Mouse (Mus musculus): ENCODE measurements around the gene Cd59b. TPM values are rescaled to one million over a fixed set of nuclear protein-coding genes. Genes with fewer than 3 reads are reported as not detected.

The Cd59b gene
- polyA plus RNA-seq, 1 experiment = 5.8 TPM

DNA sequence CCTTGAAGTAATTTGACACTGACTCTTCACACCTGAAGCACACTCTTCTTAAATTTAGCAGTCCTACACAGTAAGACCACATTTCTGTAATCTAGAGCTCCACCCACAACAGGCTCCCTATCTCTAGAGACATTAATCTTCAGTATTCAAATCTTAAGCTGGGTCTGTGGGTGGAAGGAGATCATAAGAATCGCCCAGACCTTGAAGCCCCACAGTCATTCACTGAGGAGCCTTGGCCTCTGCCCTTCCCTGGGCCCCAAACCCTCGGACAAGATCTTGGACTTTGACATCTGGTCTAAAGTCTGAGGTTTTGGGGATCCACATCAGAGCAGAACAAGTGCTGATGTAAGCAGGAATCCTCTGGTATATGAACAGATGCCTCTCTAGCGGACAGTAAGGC is 53.9 kb downstream of the Cd59b start:
- no peak for TF ChIP-seq CTCF (IDR thresholded peaks at IDR 0.05; ENCODE audit: insufficient read depth, low read length)
- no peak for TF ChIP-seq POLR2A (IDR thresholded peaks at IDR 0.05; ENCODE audit: borderline replicate concordance, extremely low read depth, low read depth, low read length)
- 61% methylated on average over 3 of the region's 3 CpGs for WGBS
- H3K4me3 ChIP-seq (replicated peaks; ENCODE audit: extremely low read depth, low read depth, low read length) = no peak overlapping the region
- H3K4me1 ChIP-seq (ENCODE audit: control insufficient read depth, insufficient read depth, low read length) = peaks cover 4% of the 10 kb centered on the region; the same call in 1 of the 2 replicates
- DNase-seq = no peak

DNA sequence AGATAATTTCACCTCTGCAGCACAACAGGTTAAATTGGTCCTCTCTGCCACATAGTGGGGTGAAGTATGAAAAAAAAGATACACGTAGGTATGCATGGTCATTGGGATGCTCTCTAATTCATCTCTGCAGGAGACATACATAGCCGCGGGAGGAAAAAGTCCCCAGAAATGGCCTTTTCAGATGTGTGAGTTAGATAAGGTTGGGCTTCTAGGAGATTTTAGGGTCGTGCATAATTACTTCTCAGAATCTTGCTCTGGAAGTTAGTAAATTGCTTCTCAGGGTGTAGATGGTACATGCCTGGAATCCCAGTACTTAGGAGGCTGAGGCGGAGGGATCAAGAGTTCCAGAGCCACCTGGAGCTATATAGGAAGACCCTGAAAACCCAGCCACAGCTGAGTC is 54.4 kb downstream of the Cd59b start:
- H3K4me3 ChIP-seq (replicated peaks; ENCODE audit: extremely low read depth, low read depth, low read length) = no peak overlapping the region
- peaks cover 4% of the 10 kb centered on the region; the same call in 1 of the 2 replicates for H3K4me1 ChIP-seq (ENCODE audit: control insufficient read depth, insufficient read depth, low read length)
- 79% methylated on average over 5 of the region's 5 CpGs for WGBS
- TF ChIP-seq POLR2A (IDR thresholded peaks at IDR 0.05; ENCODE audit: borderline replicate concordance, extremely low read depth, low read depth, low read length) = no peak
- TF ChIP-seq CTCF (IDR thresholded peaks at IDR 0.05; ENCODE audit: insufficient read depth, low read length) = no peak
- no peak for DNase-seq

DNA sequence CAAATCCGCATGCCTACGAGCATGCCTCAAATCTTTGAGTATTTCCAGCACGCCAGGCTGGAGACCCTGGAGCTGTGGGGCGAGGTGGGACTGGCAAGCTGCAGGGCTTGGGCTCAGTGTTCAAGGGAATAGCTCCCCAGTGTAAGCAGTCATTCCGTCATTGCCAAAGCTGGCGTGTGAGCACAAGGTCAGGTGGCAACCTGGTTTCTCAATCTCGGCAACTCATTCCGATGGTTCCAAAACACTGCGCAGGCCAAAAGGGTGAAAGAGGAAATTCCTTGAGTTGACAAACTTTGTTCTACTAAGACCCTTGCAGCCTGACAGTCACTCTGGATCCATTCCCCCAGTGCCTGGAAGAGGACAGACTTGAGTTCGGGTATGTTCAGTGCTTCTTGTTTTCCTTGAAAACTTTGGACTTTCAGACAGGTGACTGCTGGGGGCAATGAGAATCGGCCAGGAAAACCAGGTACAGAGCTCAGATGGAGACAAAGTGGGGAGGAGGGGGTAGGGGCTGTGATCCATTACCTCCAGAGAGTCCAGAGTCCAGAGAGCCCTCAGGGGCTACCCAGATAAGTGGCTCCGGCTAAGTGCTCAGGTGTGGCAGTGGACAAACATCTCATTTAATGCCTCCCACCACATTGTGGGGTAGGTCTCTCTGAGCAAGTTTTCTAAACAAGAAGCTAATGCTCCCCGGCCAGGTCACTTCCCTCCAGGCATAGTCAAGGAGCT is 59.3 kb downstream of the Cd59b start:
- no peak for TF ChIP-seq CTCF (IDR thresholded peaks at IDR 0.05; ENCODE audit: insufficient read depth, low read length)
- TF ChIP-seq POLR2A (IDR thresholded peaks at IDR 0.05; ENCODE audit: borderline replicate concordance, extremely low read depth, low read depth, low read length) = no peak
- WGBS = 74% methylated on average over 13 of the region's 13 CpGs
- Histone ChIP-seq H3K4me3 (replicated peaks; ENCODE audit: extremely low read depth, low read depth, low read length) (no peak overlapping the region), H3K4me1 (ENCODE audit: control insufficient read depth, insufficient read depth, low read length) (no peaks in the 10 kb centered on the region)
- peak; percentile 21 for DNase-seq

DNA sequence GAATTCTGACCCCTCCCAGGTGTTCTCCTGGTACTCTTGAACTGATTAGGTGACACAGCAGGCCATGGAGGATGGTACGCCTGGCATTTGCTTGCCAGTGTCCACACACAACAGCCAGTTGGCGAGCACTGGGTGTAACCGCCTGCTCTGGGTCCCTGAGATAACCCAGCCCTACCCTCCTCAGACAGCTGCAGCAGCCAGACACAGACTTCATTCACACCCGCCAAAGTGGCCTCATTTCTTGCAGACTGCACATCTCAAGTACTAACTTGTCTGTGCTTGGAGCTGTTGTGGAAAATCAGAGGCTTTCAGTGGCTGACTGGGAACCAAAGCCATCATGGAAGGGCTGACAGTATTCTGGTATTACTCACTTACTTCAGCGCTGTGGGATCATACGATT is 60.5 kb downstream of the Cd59b start:
- H3K4me3 ChIP-seq (replicated peaks; ENCODE audit: extremely low read depth, low read depth, low read length) = no peak overlapping the region

DNA sequence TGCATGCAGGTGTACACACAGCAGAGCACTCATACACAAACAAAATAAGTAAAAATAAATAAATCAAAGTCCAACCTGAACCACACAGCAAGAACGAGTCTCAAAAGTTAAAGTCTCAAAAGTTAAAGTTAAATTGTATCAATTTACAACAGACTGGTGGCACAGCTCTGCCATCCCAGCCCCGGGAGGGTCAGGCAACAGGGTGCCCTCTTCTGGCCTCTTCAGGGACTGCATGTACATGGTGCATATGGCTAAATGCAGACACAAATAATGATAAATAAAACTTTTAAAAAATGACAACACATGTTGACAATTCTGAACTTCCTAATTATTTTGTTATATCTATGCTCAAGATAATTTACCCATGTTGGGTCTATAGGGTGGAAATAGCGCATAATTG is 61.3 kb downstream of the Cd59b start:
- no peak for DNase-seq
- 65% methylated on average over 3 of the region's 3 CpGs for WGBS
- no peak overlapping the region for H3K4me3 ChIP-seq (replicated peaks; ENCODE audit: extremely low read depth, low read depth, low read length)
- TF ChIP-seq CTCF (IDR thresholded peaks at IDR 0.05; ENCODE audit: insufficient read depth, low read length) (peak; percentile 44), POLR2A (IDR thresholded peaks at IDR 0.05; ENCODE audit: borderline replicate concordance, extremely low read depth, low read depth, low read length) (no peak)
- no peaks in the 10 kb centered on the region for H3K4me1 ChIP-seq (ENCODE audit: control insufficient read depth, insufficient read depth, low read length)

More for the DNA sequence above, 60.5 kb downstream of the Cd59b start:
- 55% methylated on average over 6 of the region's 6 CpGs for WGBS
- TF ChIP-seq POLR2A (IDR thresholded peaks at IDR 0.05; ENCODE audit: borderline replicate concordance, extremely low read depth, low read depth, low read length) (no peak), CTCF (IDR thresholded peaks at IDR 0.05; ENCODE audit: insufficient read depth, low read length) (no peak)
- no peak for DNase-seq
- no peaks in the 10 kb centered on the region for H3K4me1 ChIP-seq (ENCODE audit: control insufficient read depth, insufficient read depth, low read length)

DNA sequence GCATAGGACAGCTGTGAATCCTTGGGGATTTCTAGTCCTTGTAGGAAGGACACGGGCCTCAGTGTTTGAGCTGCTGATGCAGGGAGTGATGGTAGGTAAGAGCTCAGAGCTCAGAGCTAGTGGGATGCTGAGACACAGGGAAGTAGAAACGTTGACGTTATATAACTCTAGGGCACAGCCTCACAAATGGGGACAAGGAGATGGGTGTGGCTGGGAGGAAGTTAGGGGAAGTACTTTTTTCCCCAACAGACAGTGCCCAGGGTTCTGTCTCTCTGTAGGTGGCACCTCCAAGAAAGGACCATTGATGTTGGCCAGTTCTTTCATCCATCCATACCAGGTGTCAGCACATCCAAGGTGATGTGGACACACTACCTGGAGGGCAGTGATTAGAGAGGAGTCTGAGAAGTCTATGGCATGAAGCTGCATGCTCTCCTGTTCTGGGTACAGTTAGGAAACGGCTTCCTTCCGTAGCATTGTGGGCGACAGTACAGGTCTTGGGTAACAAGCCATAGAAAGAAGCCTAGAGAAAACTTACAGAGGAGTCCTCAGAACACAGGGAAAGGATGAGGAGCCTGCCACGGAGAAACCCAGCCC is 62.7 kb downstream of the Cd59b start:
- no peak for DNase-seq
- Histone ChIP-seq H3K4me1 (ENCODE audit: control insufficient read depth, insufficient read depth, low read length) (no peaks in the 10 kb centered on the region), H3K4me3 (replicated peaks; ENCODE audit: extremely low read depth, low read depth, low read length) (no peak overlapping the region)
- TF ChIP-seq CTCF (IDR thresholded peaks at IDR 0.05; ENCODE audit: insufficient read depth, low read length) (no peak), POLR2A (IDR thresholded peaks at IDR 0.05; ENCODE audit: borderline replicate concordance, extremely low read depth, low read depth, low read length) (no peak)
- WGBS = 70% methylated on average over 7 of the region's 7 CpGs

DNA sequence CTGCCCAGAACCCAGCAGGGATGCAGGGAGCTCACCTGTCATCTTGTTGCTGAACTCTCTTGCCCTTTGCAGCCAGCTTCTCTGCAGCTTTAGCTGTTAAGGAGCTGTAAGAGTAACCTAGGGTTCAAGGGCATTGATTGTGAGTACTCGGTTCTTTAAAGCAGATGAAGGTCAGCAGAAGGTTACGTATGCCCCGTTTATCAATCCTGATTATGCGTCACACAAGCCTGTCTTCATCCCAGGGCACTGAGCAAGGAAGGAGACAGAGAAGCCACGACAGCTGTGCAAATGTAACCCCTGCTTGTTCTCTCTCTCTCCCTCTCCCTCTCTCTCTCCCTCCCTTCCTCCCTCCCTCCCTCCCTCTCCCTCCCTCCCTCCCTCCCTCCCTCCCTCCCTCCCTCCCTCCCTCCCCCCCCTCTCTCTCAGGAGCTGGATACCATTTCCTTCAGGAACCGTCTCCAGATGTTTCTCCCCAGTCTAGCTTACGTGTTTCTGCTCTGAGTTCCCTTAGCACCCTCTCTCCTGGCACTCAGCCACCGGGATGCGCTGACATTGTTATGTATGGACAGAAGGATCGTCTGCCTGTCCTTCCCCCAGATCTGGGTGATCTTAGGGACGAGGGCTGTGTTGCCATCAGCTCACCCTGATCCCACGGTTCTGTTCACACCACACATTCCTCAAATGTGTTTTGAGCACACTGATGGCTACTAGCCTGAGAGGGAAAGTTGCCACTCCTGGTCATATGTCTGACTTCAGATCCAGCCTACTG is 63.6 kb downstream of the Cd59b start:
- Histone ChIP-seq H3K4me1 (ENCODE audit: control insufficient read depth, insufficient read depth, low read length) (no peaks in the 10 kb centered on the region), H3K4me3 (replicated peaks; ENCODE audit: extremely low read depth, low read depth, low read length) (no peak overlapping the region)
- TF ChIP-seq CTCF (IDR thresholded peaks at IDR 0.05; ENCODE audit: insufficient read depth, low read length) (no peak), POLR2A (IDR thresholded peaks at IDR 0.05; ENCODE audit: borderline replicate concordance, extremely low read depth, low read depth, low read length) (no peak)
- no peak for DNase-seq
- WGBS = 19% methylated on average over 12 of the region's 12 CpGs

DNA sequence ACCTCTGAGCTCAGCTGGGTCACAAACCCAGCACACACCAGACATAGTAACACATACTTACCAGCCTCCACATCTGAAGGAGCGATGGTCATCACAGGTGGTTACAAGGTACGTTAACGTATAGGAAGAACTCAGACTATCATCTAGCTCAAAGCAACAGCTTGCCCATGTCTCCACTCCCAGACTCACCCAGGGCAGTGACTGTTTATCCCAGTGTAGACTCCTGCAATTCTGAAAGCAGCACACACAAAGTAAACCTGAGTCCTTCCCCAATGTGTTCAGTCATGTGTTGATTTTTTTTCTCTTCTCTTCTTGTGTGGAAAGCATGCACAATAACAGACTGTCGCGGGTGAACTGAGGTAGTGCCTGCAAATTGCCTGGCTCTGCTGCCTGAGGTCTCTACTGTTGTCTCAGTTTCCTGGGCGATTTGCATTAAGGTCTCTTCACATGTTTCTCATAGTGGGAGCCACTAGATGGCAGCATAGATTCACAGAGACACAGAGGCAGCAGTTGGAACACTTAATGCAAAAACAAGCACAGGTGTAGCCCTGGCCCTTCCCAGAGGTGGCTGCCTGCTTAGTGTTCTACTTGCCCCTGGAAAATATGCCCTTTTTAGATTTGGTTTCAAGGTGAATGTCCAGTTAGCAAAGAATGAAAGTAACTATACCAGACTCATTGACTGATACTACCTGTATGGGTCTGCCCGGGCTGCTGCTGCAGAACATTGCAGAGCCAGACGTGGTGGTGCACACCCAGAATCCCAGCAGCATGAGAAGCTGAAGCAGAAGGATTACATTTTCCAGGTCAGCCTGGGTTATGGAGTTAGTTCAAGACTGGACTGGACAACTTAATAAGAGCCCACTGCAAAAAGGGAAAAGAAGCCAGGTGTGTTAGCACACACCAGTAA is 64.8 kb downstream of the Cd59b start:
- H3K4me3 ChIP-seq (replicated peaks; ENCODE audit: extremely low read depth, low read depth, low read length) = no peak overlapping the region
- 37% methylated on average over 8 of the region's 8 CpGs for WGBS
- DNase-seq = peak; percentile 42

DNA sequence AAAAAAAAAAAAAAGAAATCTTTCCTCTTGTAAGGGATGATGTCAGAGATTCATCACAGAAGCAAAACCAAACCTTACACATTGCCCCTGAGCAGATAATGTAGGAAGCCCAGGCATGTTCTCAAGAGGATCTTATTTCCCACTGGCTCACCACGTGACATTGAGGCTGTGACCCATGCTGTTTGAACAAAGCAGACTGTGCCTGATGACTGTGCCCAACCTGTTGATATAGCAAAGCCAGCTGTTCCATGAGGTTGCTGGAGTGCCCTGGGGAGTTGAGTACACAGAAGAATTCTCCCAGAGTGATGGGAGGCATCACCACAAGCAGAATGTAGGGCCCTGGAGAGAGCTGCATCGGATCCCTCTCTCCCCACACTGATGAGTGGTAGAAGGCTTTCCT is 66.3 kb downstream of the Cd59b start:
- 48% methylated on average over 2 of the region's 2 CpGs for WGBS

More for the DNA sequence above, 64.8 kb downstream of the Cd59b start:
- no peaks in the 10 kb centered on the region for H3K4me1 ChIP-seq (ENCODE audit: control insufficient read depth, insufficient read depth, low read length)
- peak; percentile 58 for TF ChIP-seq CTCF (IDR thresholded peaks at IDR 0.05; ENCODE audit: insufficient read depth, low read length)
- no peak for TF ChIP-seq POLR2A (IDR thresholded peaks at IDR 0.05; ENCODE audit: borderline replicate concordance, extremely low read depth, low read depth, low read length)

More for the DNA sequence above, 66.3 kb downstream of the Cd59b start:
- Histone ChIP-seq H3K4me1 (ENCODE audit: control insufficient read depth, insufficient read depth, low read length) (no peaks in the 10 kb centered on the region), H3K4me3 (replicated peaks; ENCODE audit: extremely low read depth, low read depth, low read length) (no peak overlapping the region)
- TF ChIP-seq CTCF (IDR thresholded peaks at IDR 0.05; ENCODE audit: insufficient read depth, low read length) = no peak
- no peak for TF ChIP-seq POLR2A (IDR thresholded peaks at IDR 0.05; ENCODE audit: borderline replicate concordance, extremely low read depth, low read depth, low read length)
- no peak for DNase-seq

Other genes with a start within 250 kb of the Cd59b start
- 47.8 and 51.7 TPM in 2 replicates for gene Lmo2, start 111.9 kb upstream of the Cd59b start, polyA plus RNA-seq (2012; rRNA removed)
- 11.4 and 19.3 TPM in 2 replicates for gene Fbxo3, start 42.1 kb upstream of the Cd59b start, polyA plus RNA-seq (2012; rRNA removed)
- gene 4931422A03Rik, start 41.5 kb upstream of the Cd59b start, polyA plus RNA-seq (2012; rRNA removed) = not detected in 2 replicates
- gene Gm10912, start 4.0 kb upstream of the Cd59b start, polyA plus RNA-seq (2012; rRNA removed) = 0.10 and 0.11 TPM in 2 replicates
- gene Gm10799, start 1.3 kb upstream of the Cd59b start, polyA plus RNA-seq (2012; rRNA removed) = not detected in 2 replicates
- gene Cd59a, start 26.0 kb downstream of the Cd59b start, polyA plus RNA-seq (2012; rRNA removed) = 10.8 and 17.6 TPM in 2 replicates
- 0.26 TPM in 1 of 2 replicates, not detected in the other for gene A930018P22Rik, start 52.9 kb downstream of the Cd59b start, polyA plus RNA-seq (2012; rRNA removed)

Data from lung, adult 2 months (tissue).